Mouse (Mus musculus) megakaryocyte, embryonic 14.5 days (primary cell): ENCODE measurements around the gene Il1r1.

Source experiments
- FLI1 ChIP-seq: IDR thresholded peaks from 2 replicates; pipeline ENCODE4 v1.6.1; 2012; ENCODE audit warnings: low read length, inconsistent platforms, mixed read lengths
- GATA1 ChIP-seq: IDR thresholded peaks from 3 replicates; pipeline ENCODE4 v1.6.1; 2012; ENCODE audit warnings: mixed read lengths, low read length, inconsistent platforms, borderline replicate concordance

DNA sequence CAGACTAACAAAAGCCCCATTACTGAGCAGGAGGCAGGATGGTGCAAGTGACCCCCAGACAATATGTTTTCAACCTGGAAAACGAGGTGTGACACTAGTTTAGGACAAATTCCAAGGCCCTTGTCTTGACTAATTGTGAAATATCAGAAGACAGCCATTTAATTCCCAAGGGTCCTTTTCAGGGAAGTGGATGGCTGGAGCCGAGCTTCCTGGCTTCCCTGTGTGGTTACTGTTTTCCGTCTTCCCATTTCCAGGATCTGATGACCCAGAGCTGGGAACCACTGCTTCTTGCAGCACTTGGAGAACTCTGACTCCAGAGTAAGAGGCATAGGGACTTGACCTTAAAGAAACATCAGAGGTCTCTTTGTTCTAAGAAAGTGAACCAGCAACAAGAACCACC, 43.2 kb upstream of the Il1r1 start:
- TF ChIP-seq FLI1 = no peak
- no peak for TF ChIP-seq GATA1
